Mouse (Mus musculus) kidney, adult 10 weeks (tissue): ENCODE results near the gene Ptrhd1. TPM values are rescaled to one million over a fixed set of nuclear protein-coding genes. Genes with fewer than 3 reads are reported as not detected.

Experiments
- polyA plus RNA-seq: library from polyadenylated mRNA; stranded (reverse); fragments of 350-450 nt; fragmentation: Illumina TruSeq; extraction: RNeasy Lipid Tissue Mini Kit (QIAGEN cat#74804); gene quantifications from one replicate; pipeline ENCODE4 v1.2.3, GENCODE M21; 2014; ENCODE audit warnings: low read depth, low replicate concordance

Ptrhd1 gene
- 4.2 TPM for polyA plus RNA-seq

DNA sequence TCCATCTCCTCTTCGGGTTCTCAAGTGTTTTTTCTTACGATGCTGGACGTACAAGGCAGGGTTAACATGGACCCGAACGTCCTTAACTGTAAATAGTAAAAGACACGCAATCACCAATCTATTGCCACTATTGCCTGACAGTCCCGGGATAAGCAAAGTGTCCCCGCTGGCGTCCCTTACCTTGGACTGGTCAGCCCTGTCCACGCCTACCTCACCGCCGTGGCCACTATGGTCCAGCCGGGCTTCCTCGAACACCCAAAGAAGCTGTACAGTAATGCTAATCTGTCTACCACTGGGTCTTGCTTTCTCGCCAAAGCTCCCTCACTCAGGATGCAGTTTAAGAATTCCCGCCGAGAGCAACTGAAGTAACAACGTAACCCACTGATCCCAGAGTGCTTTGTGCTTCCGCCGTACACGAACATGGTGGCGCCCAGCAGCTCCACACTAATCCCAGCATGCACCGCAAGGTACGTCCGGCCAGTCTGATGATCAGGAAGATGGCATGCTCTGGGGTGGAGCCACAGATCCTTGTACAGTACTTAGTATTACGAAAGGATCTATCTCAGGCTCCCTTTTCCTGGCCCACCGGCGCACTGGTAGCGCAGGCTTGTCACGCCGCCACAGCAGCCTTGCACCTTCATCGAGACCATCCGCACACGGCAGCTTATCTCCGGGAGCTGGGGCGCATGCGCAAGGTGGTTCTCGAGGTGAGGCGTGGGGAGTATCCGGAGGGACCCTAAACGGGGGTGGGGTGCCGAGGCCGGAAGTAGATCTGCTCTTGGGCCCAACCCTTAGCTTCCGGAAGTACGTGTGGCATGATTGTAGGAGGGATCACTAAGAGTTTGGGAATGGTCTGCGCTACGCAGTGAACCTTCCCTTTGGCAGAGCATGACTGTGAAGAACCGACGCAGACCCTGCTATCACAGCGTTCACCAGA is at the start of gene Ptrhd1, which contains the start of gene Cenpo:
TSS of gene Ptrhd1 (plus strand) at position 456 of the 937 bp plus-strand sequence.
TSS of gene Cenpo (minus strand) at position 723 of the 937 bp plus-strand sequence.

Other genes starting within 250 kb of the Ptrhd1 start
- gene Efr3b, start 195.1 kb upstream of the Ptrhd1 start, polyA plus RNA-seq = 0.81 TPM
- 2.5 TPM for gene Dnajc27, start 151.4 kb upstream of the Ptrhd1 start, polyA plus RNA-seq
- gene Adcy3, start 100.9 kb upstream of the Ptrhd1 start, polyA plus RNA-seq = 0.28 TPM
- gene Cenpo, start 267 bp downstream of the Ptrhd1 start, polyA plus RNA-seq = 3.2 TPM
- 23.8 TPM for gene Ncoa1, start 243.2 kb downstream of the Ptrhd1 start, polyA plus RNA-seq